Mouse (Mus musculus): ENCODE results near the gene Dhps. TPM values are rescaled to one million over a fixed set of nuclear protein-coding genes. Genes with fewer than 3 reads are reported as not detected.
A peak's percentile ranks its signal among the peaks of the same experiment; 100 is the strongest.
"Not testable (repeated sequence)": the region's sequence is repeated elsewhere in the genome, so short reads cannot be mapped to it uniquely, and the experiment has no call there.

Dhps gene
- polyA plus RNA-seq, 1 experiment from 2014 or later, result 90.5 TPM

GRCm38 (mm10) chr8:85071041-85071440 is 516 bp upstream of the Dhps start:
- Histone ChIP-seq H3K9me3 (no peaks in the 10 kb centered on the region), H3K9ac (peak overlapping the region; percentile 89; the same call in 1 of the 2 replicates), H3K4me1 (replicated peaks) (peaks cover 22% of the 10 kb centered on the region), H3K27me3 (no peaks in the 10 kb centered on the region), H3K27ac (peak overlapping the region; percentile 94), H3K4me2 (peak overlapping the region; percentile 68), H3K36me3 (peaks cover 61% of the 10 kb centered on the region), H3K4me3 (peak overlapping the region; percentile 87)
- no peak for ATAC-seq (ENCODE audit: low FRiP score)
- WGBS, result 86% methylated on average over 5 of the region's 5 CpGs

- Histone ChIP-seq H3K4me1 (replicated peaks) (peaks cover 25% of the 10 kb centered on the region), H3K9me3 (no peaks in the 10 kb centered on the region), H3K9ac (peak overlapping the region; percentile 89), H3K27ac (peak overlapping the region; percentile 94), H3K27me3 (no peaks in the 10 kb centered on the region), H3K36me3 (peaks cover 54% of the 10 kb centered on the region), H3K4me3 (peak overlapping the region; percentile 87), H3K4me2 (peak overlapping the region; percentile 68)
- 47% methylated on average over 9 of the region's 9 CpGs for WGBS
- no peak for ATAC-seq (ENCODE audit: low FRiP score)
Observed at GRCm38 (mm10) chr8:85072364-85072929, 890 bp downstream of the Dhps start.

GRCm38 (mm10) chr8:85073041-85073612 is 1.6 kb downstream of the Dhps start:
- no peaks in the 10 kb centered on the region for H3K27me3 ChIP-seq
- peaks cover 25% of the 10 kb centered on the region for H3K4me1 ChIP-seq (replicated peaks)
- H3K4me2 ChIP-seq, result peak overlapping the region; percentile 68
- peaks cover 51% of the 10 kb centered on the region for H3K36me3 ChIP-seq
- no peak overlapping the region for H3K4me3 ChIP-seq
- no peak overlapping the region for H3K9ac ChIP-seq
- H3K27ac ChIP-seq, result no peak overlapping the region
- WGBS, result 93% methylated on average over 15 of the region's 15 CpGs
- no peak for ATAC-seq (ENCODE audit: low FRiP score)
- H3K9me3 ChIP-seq, result no peaks in the 10 kb centered on the region

- H3K36me3 ChIP-seq, result peaks cover 49% of the 10 kb centered on the region
Observed at GRCm38 (mm10) chr8:85074167-85074566, 2.6 kb downstream of the Dhps start.

GRCm38 (mm10) chr8:85074617-85075016 is 3.1 kb downstream of the Dhps start:
- Histone ChIP-seq H3K4me2 (no peak overlapping the region), H3K27ac (no peak overlapping the region), H3K4me3 (no peak overlapping the region), H3K36me3 (peaks cover 48% of the 10 kb centered on the region), H3K9ac (no peak overlapping the region), H3K4me1 (replicated peaks) (peaks cover 29% of the 10 kb centered on the region), H3K9me3 (no peaks in the 10 kb centered on the region), H3K27me3 (no peaks in the 10 kb centered on the region)
- 97% methylated on average over 10 of the region's 10 CpGs for WGBS
- ATAC-seq (ENCODE audit: low FRiP score), result no peak

More at GRCm38 (mm10) chr8:85074167-85074566, 2.6 kb downstream of the Dhps start:
- Histone ChIP-seq H3K9me3 (no peaks in the 10 kb centered on the region), H3K4me3 (no peak overlapping the region), H3K9ac (no peak overlapping the region), H3K4me1 (replicated peaks) (peaks cover 25% of the 10 kb centered on the region), H3K27ac (no peak overlapping the region), H3K4me2 (no peak overlapping the region), H3K27me3 (no peaks in the 10 kb centered on the region)
- 84% methylated on average over 10 of the region's 10 CpGs for WGBS
- ATAC-seq (ENCODE audit: low FRiP score), result no peak

- 82% methylated on average over 9 of the region's 9 CpGs for WGBS
- no peak overlapping the region for H3K9ac ChIP-seq
- H3K4me3 ChIP-seq, result no peak overlapping the region
- no peaks in the 10 kb centered on the region for H3K27me3 ChIP-seq
- H3K4me1 ChIP-seq (replicated peaks), result peaks cover 31% of the 10 kb centered on the region
- H3K36me3 ChIP-seq, result peaks cover 48% of the 10 kb centered on the region
- no peak overlapping the region for H3K4me2 ChIP-seq
- no peaks in the 10 kb centered on the region for H3K9me3 ChIP-seq
- no peak overlapping the region for H3K27ac ChIP-seq
- ATAC-seq (ENCODE audit: low FRiP score), result no peak
Observed at GRCm38 (mm10) chr8:85076001-85076400, 4.4 kb downstream of the Dhps start.

- H3K9ac ChIP-seq, result 0 out of 2 replicates have a peak overlapping the region, but pooled peaks have one; percentile 39
- ATAC-seq (ENCODE audit: low FRiP score), result no peak
- 0% methylated on average over 2 of the region's 2 CpGs for WGBS
- H3K4me2 ChIP-seq, result no peak overlapping the region
- H3K4me3 ChIP-seq, result no peak overlapping the region
- H3K27ac ChIP-seq, result no peak overlapping the region
- peaks cover 37% of the 10 kb centered on the region for H3K4me1 ChIP-seq (replicated peaks)
- H3K36me3 ChIP-seq, result peaks cover 48% of the 10 kb centered on the region
- no peaks in the 10 kb centered on the region for H3K27me3 ChIP-seq
- H3K9me3 ChIP-seq, result no peaks in the 10 kb centered on the region
Observed at GRCm38 (mm10) chr8:85076993-85077392, 5.4 kb downstream of the Dhps start.

GRCm38 (mm10) chr8:85080214-85080531 is 8.6 kb downstream of the Dhps start:
- H3K4me2 ChIP-seq, result peak overlapping the region; percentile 96
- H3K4me1 ChIP-seq (replicated peaks), result peaks cover 41% of the 10 kb centered on the region
- peaks cover 28% of the 10 kb centered on the region for H3K36me3 ChIP-seq
- H3K27me3 ChIP-seq, result no peaks in the 10 kb centered on the region
- H3K9me3 ChIP-seq, result no peaks in the 10 kb centered on the region
- H3K27ac ChIP-seq, result peak overlapping the region; percentile 76
- H3K4me3 ChIP-seq, result peak overlapping the region; percentile 88
- no peak for ATAC-seq (ENCODE audit: low FRiP score)
- WGBS, result under 1% methylated on average over 25 of the region's 25 CpGs
- H3K9ac ChIP-seq, result peak overlapping the region; percentile 91

- peak within 1 kb of the TSS; percentile 88 for H3K4me3 ChIP-seq
- peaks cover 41% of the 10 kb centered on the region for H3K4me1 ChIP-seq (replicated peaks)
- WGBS, result 0% methylated on average over 30 of the region's 30 CpGs
- peaks cover 28% of the 10 kb centered on the region for H3K36me3 ChIP-seq
- no peaks in the 10 kb centered on the region for H3K27me3 ChIP-seq
- peak within 1 kb of the TSS; percentile 96 for H3K4me2 ChIP-seq
- peak within 1 kb of the TSS; percentile 91 for H3K9ac ChIP-seq
- ATAC-seq (ENCODE audit: low FRiP score), result peak; percentile 21; the same call in 1 of the 2 replicates
- no peaks in the 10 kb centered on the region for H3K9me3 ChIP-seq
- H3K27ac ChIP-seq, result peak within 1 kb of the TSS; percentile 76
Observed at GRCm38 (mm10) chr8:85080532-85081215, 9.1 kb downstream of the Dhps start, which contains the start of gene Wdr83os. TSS of gene Wdr83os (plus strand) at chr8:85080740.

GRCm38 (mm10) chr8:85081216-85081555 is 9.6 kb downstream of the Dhps start, which contains the start of gene Wdr83:
TSS of gene Wdr83 (minus strand) at chr8:85081306.
- ATAC-seq (ENCODE audit: low FRiP score), result peak; percentile 41
- Histone ChIP-seq H3K9me3 (no peaks in the 10 kb centered on the region), H3K4me1 (replicated peaks) (peaks cover 41% of the 10 kb centered on the region), H3K4me2 (peak within 1 kb of the TSS; percentile 96), H3K27me3 (no peaks in the 10 kb centered on the region), H3K4me3 (peak within 1 kb of the TSS; percentile 88), H3K36me3 (peaks cover 23% of the 10 kb centered on the region), H3K27ac (peak within 1 kb of the TSS; percentile 76), H3K9ac (peak within 1 kb of the TSS; percentile 91)
- 0% methylated on average over 9 of the region's 9 CpGs for WGBS

- Histone ChIP-seq H3K36me3 (peaks cover 24% of the 10 kb centered on the region), H3K4me1 (replicated peaks) (peaks cover 38% of the 10 kb centered on the region)
- ATAC-seq (ENCODE audit: low FRiP score); H3K4me3 ChIP-seq; H3K9me3 ChIP-seq; H3K27me3 ChIP-seq; H3K9ac ChIP-seq; H3K4me2 ChIP-seq; H3K27ac ChIP-seq: not testable (repeated sequence)
- 99% methylated on average over 4 of the region's 4 CpGs for WGBS
Observed at GRCm38 (mm10) chr8:85082169-85082568, 10.6 kb downstream of the Dhps start.

- 1% methylated on average over 30 of the region's 30 CpGs for WGBS
- Histone ChIP-seq H3K4me3 (peak within 1 kb of the TSS; percentile 63), H3K27ac (no peak within 1 kb of the TSS), H3K9ac (peak within 1 kb of the TSS; percentile 78), H3K9me3 (no peaks in the 10 kb centered on the region), H3K27me3 (no peaks in the 10 kb centered on the region), H3K36me3 (peaks cover 30% of the 10 kb centered on the region), H3K4me2 (peak within 1 kb of the TSS; percentile 92), H3K4me1 (replicated peaks) (peaks cover 38% of the 10 kb centered on the region)
- peak; percentile 76 for ATAC-seq (ENCODE audit: low FRiP score)
Observed at GRCm38 (mm10) chr8:85083108-85083813, 11.7 kb downstream of the Dhps start, which contains the start of gene Man2b1. TSS of gene Man2b1 (plus strand) at chr8:85083270.

Measured in hindbrain, embryonic 13.5 days (tissue).